Mouse (Mus musculus): ENCODE results near the gene Vamp4. TPM values are rescaled to one million over a fixed set of nuclear protein-coding genes. Genes with fewer than 3 reads are reported as not detected.
"Not testable (repeated sequence)": the region's sequence is repeated elsewhere in the genome, so short reads cannot be mapped to it uniquely, and the experiment has no call there.

Gene Vamp4
- polyA plus RNA-seq, 2 experiments from 2014 or later, result 91.3 to 111 TPM

DNA sequence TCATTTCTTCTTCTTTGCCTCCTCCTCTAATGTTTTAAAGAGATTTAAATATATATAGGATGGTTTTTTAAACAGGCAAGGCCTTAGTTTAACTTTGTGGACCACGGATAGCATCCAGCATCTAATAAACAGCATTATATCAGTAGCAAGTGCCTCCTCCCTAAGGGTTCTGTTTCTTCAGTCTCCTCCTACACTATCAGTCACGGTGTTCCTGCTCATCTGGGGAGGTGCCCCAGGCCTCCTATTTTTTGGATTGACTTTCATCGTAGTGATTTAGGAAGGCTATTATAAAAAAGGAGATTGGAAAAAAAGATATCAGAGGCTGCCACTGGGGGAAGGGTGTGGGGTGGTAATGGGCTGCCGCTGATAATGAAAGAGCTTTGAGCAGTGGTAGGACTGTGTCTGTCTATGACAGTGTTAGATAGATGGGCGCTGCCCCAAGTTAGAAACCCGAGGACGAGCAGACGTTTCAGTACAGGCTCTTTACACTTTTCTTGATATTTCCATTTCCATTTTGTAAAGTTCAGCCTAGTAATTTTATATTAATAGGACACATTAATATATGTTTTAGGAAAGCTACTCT is 20.2 kb downstream of the Vamp4 start:
- no peak for ATAC-seq

- no peak for ATAC-seq
Observed at GRCm38 (mm10) chr1:162597379-162598102, 27.2 kb downstream of the Vamp4 start.

GRCm38 (mm10) chr1:162599617-162600016 is 29.3 kb downstream of the Vamp4 start:
- ATAC-seq, result no peak

GRCm38 (mm10) chr1:162601288-162601687 is 31.0 kb downstream of the Vamp4 start:
- ATAC-seq, result no peak

DNA sequence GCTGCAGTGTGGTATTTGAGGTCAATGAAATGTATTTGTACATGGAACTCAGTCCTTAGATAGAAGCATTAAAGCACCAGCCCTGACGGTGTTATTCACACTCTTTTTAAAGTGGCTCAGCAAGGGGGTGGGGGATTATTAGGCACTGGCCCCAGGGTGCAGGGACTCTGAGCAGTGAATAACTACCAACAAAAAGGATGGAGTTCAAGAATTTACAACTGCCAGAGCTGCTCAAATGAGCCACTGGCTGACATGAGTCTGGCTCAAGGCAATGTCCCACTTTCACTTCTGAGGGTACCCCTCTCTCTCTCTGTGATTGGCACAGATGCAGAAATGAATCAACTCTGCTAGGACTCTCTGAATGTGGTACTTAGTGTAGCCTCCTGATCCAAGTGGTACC is 37.8 kb downstream of the Vamp4 start:
- no peak for ATAC-seq

GRCm38 (mm10) chr1:162609633-162610250 is 39.4 kb downstream of the Vamp4 start:
- no peak for ATAC-seq

- ATAC-seq, result no peak
Observed at GRCm38 (mm10) chr1:162611191-162611590, 40.9 kb downstream of the Vamp4 start.

DNA sequence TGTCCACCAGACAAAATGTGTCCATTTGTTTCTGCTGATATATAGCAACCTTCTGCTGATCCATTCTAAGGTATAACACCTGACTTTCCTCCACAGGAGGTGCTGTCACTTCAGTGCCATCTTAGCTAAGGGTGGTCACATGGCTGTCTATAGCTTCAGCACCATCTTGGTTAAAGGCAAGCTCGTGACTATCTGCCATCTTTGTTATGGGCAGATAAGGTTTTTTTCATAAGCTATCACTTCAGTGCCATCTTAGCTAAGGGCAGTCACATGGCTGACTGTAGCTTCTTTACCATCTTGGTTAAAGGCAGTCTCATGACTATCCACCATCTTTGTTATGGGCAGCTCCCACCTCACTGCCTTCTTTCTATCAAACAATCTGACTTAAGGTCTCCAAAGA is 45.2 kb downstream of the Vamp4 start:
- peak; percentile 92 for ATAC-seq

GRCm38 (mm10) chr1:162620487-162620886 is 50.2 kb downstream of the Vamp4 start:
- ATAC-seq, result no peak

- no peak for ATAC-seq
Observed at GRCm38 (mm10) chr1:162623895-162624294, 53.6 kb downstream of the Vamp4 start.

DNA sequence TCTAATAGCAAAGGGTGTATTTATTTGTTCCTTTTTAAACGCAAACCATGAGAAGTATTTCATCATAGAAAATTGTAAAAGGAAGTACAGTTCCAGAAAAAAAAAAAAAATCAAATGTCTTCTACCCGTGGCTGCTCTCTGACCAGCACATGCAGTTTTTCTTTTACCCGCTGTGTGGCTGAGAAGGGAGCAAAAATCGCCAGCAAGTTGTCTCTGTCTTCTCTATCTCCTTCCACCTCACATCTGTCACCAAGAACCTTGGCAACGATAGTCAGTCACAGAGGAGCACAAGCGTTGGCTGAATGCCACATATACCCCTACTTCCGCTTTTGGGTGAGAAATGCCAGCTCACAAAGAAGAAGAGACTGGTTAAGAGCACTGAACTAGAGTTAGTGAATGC is 54.9 kb downstream of the Vamp4 start:
- peak; percentile 41 for ATAC-seq

DNA sequence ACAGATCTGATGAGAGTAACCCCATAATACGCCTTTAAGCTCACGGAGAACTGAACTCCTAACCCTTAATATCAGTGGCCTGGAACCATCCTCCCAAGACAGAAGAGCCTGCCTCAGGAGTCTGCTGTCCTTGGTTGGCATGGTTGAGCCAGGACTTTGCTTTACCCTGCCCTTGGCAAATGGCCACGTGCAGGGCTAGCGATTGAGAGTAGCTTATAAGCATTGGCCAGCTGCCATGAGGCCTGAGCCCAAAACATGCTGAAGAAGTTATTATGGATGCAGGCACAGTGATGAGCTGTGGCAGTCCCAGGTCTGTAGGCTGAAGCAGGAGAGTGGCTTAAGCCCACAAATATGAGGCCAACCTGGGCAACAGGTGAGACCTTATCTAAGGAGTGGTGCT is 57.5 kb downstream of the Vamp4 start:
- not testable (repeated sequence) for ATAC-seq

DNA sequence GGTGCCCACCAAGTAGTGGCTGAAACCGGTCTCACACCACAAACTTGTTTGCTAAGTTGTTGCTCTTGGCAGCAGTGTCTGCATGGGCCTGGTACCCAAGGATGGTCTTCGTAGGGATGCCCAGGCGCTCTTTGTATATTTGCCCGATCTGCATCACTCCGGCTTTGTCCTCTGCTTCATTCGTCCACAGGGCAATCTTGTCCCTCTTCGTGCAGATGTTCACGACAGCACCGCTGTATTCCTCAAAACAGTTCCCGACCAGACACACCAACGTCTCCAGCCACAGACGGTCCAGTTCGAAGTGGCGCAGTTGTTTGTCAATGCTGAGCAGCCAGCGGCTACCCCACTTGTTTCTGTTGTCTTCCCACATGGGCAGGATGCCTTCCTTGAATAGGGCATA is 58.0 kb downstream of the Vamp4 start:
- ATAC-seq, result not testable (repeated sequence)

GRCm38 (mm10) chr1:162635291-162635931 is 65.1 kb downstream of the Vamp4 start:
- ATAC-seq, result not testable (repeated sequence)

GRCm38 (mm10) chr1:162636516-162636915 is 66.2 kb downstream of the Vamp4 start:
- ATAC-seq, result no peak

DNA sequence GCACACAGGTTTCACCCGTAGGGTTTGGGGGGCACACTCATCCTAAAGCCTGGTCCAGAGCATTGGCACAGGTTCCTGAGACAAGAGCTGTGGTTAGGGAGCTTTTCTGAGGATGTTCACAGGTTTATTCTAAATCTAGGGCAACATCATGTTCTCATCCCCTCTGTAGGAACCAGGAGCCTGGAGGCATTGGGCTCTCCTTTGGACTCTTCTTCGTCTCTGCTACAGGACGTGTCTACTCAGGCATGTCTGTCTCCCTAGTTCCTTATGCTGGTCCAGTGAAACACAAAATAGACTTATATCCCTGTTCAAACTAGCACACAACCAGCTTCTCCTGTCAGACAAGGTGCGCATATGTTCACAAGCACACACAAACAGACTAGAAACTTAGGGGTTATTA is 68.2 kb downstream of the Vamp4 start:
- no peak for ATAC-seq

DNA sequence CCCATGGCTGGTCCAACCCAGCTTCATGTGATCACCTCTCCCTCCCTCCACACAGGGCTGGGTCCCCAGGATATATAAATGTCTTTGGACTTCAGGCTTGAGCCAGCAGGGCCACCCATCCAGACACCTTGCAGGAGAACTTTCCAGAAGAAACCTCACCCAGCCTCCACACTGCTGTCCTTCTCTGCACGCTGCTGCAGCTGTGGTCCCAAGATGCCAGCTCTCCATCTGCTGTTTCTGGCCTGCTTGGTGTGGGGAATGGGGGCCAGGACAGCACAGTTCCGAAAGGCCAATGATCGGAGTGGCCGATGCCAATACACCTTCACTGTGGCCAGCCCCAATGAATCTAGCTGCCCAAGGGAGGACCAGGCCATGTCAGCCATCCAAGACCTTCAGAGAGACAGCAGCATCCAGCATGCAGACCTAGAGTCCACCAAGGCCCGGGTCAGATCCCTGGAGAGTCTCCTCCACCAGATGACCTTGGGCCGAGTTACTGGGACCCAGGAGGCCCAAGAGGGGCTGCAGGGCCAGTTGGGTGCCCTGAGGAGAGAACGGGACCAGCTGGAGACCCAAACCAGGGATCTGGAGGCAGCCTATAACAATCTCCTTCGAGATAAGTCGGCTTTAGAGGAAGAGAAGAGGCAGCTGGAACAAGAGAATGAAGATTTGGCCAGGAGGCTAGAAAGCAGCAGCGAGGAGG is 68.9 kb downstream of the Vamp4 start, which contains the start of gene Myoc:
TSS of gene Myoc (plus strand) at position 105 of the 700 bp plus-strand sequence.
- no peak for ATAC-seq

DNA sequence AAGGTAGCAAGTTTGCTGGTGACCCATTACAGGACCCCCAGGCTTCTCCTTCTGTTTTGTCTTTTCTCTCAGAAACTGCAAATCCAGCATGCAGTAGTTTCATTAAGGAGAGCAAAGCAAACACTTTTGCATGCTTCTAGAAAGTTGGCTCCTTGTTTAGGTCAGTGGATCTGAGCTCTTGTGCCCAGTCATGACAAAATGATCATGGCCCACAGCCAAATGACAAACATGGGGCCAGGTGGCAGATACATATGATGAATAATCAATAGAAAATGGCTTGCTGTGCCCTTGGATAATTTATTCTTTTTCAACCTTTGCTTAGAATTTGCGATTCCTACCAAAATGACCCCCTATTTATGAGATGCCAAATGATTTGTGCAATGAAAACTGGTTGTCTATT is 69.5 kb downstream of the Vamp4 start:
- no peak for ATAC-seq

- ATAC-seq, result no peak
Observed at GRCm38 (mm10) chr1:162642591-162642990, 72.3 kb downstream of the Vamp4 start.

DNA sequence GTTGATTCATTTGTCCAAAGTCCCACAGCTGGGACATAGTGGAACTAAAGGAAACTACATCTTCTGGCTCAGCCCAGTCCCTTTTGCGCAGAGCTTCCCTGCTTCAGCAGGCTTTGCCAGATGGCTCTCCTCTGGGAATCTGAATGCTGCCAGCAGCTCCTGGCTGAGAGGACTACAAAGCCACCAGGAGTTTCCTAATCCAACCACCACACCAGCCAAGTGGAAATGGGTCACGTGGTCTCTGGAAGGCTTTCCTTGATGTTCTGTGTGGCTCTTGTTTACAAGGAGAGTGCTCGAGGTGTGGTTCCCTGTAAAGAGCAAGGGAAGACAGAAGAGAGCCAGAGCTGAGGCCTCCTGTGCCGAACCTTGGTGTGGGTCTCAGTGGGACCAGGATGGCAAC is 73.4 kb downstream of the Vamp4 start:
- ATAC-seq, result no peak

DNA sequence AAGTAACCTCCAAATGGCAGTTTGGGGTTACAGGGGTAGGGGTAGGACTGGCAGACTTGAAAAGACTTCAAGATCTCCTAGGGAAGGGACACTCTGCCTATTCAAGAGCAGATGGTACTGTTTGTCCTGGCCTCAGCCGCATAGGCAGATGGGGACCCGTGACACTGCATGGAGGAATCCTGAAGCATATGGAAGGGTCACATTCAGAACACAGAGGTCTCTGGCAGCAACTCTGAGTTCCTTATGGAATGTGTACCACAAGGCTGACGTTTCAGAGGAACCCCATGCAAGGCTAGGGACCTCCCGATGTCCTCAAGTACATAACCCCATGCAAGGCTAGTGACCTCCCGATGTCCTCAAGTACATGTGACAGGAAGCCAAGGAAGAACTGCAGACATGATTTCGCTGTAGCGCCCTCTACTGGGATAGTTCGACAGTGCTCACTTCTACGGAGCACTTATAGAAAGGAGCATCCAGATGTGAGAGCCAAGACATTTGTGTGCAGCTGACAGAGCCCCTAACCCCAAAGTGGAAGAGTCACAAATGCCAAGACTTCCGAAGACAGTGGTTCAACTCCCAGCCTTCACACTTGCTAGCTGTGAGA is 75.9 kb downstream of the Vamp4 start:
- no peak for ATAC-seq

- no peak for ATAC-seq
Observed at GRCm38 (mm10) chr1:162648416-162648815, 78.1 kb downstream of the Vamp4 start.

Measured in CD4-positive, CD25-positive, alpha-beta regulatory T cell, adult 4 months (primary cell).